Mouse (Mus musculus) gastrocnemius, postnatal 4 days (tissue): Measurements from ENCODE around the gene Psmg4. TPM values are rescaled to one million over a fixed set of nuclear protein-coding genes. Genes with fewer than 3 reads are reported as not detected.

ENCODE experiments used
- DNase-seq, 2 experiments: peaks; one replicate each; pipeline ENCODE4 v3.0.0; 2021 to 2022; ENCODE audit warnings: low spot score in 2 of 2, mixed read lengths in 2 of 2
- long read RNA-seq, 2 experiments: library from polyadenylated mRNA; stranded (forward); transcript quantifications; one replicate each; pipeline ENCODE4 v2.0.0; 2021
- total RNA-seq, 2 experiments: library from RNA; stranded (reverse); gene quantifications; 2 replicates each; pipeline ENCODE4 v1.2.3; 2021

The Psmg4 gene
- 10 to 100 TPM; 38.1 to 41.7 TPM for total RNA-seq
- long read RNA-seq, experiment 1, transcript Psmg4-202 (3 exons, 555 nt): major isoform, 15 of 19 reads
- long read RNA-seq, experiment 1, partial matches to known transcripts: 0 of 19 reads
- long read RNA-seq, experiment 1, other reads (novel, unspliced or antisense): 0 of 19 reads
- long read RNA-seq, experiment 2, transcript Psmg4-201 (2 exons, 474 nt): minor isoform, 6 of 20 reads
- long read RNA-seq, experiment 2, transcript Psmg4-202 (3 exons, 555 nt): major isoform, 13 of 20 reads
- long read RNA-seq, experiment 2, partial matches to known transcripts: 0 of 20 reads
- long read RNA-seq, experiment 2, other reads (novel, unspliced or antisense): 1 of 20 reads

GRCm38 (mm10) chr13:34162491-34163303 is at the start of gene Psmg4:
Psmg4 (plus strand) TSS chr13:34162964.
- peak; percentile 86 to 94 for DNase-seq

GRCm38 (mm10) chr13:34113086-34113485 is 49.7 kb upstream of the Psmg4 start:
- no peak for DNase-seq

DNA sequence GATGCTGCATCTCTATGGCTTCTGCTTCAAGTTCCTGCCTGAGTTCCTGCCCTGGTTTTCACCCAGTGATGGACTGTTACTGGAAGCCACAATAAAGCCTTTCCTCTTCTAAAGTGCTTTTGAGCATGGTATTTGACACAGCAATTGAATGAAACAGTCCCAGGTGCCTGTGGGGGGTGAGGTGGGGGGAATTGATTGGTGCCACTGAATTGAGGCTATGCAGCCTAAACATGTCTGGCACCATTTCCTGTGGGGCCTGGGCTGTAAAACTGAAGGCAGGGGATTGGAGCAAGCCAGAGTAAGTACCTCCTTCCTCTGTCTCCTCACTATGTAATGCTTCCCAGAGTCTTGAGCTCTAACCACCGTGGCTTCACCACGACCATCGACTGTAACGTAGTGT is 48.1 kb upstream of the Psmg4 start:
- DNase-seq: no peak

- DNase-seq: no peak
Observed at GRCm38 (mm10) chr13:34116508-34116907, 46.3 kb upstream of the Psmg4 start.

GRCm38 (mm10) chr13:34118816-34119215 is 43.9 kb upstream of the Psmg4 start:
- DNase-seq: no peak

DNA sequence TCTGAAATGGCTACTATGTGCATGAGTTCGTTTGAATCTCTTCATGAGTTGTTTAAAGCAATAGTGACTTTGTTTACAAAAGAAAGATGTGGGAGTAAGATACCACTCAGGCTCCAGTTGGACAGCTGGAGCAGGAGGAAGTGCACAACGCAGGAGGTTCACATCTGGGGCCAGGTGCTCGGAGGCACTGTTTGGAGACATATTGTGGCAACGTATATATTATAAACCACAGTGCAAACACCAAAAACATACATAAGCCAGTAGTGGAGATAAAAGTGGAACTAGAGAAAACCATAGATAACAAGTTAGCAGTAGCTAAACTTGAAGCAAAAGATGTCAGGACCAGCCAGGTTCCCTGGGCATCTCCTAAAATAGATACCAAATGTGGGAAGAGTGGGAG is 43.4 kb upstream of the Psmg4 start:
- no peak for DNase-seq

GRCm38 (mm10) chr13:34120536-34120935 is 42.2 kb upstream of the Psmg4 start:
- DNase-seq: no peak

DNA sequence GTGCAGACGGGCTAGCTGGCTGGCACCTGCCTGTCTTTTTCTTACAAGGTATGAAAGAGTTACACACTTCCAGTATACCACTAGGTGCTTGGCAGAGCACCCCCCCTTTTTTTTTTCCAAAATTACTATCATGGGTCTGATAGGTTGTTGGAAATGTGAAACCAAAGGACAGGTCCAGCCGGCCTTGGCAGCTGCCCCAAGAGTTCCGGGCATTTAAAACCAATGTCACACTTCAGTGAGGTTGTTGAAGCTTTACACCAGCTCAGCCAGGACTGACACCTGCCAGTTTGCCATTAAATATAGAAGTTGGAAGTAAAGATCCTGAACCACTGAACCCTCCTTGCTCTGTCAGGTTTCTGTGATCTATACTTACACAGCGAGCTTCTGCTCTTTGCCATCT is 37.1 kb upstream of the Psmg4 start:
- no peak for DNase-seq

GRCm38 (mm10) chr13:34128276-34129114 is 34.3 kb upstream of the Psmg4 start:
- DNase-seq: no peak

DNA sequence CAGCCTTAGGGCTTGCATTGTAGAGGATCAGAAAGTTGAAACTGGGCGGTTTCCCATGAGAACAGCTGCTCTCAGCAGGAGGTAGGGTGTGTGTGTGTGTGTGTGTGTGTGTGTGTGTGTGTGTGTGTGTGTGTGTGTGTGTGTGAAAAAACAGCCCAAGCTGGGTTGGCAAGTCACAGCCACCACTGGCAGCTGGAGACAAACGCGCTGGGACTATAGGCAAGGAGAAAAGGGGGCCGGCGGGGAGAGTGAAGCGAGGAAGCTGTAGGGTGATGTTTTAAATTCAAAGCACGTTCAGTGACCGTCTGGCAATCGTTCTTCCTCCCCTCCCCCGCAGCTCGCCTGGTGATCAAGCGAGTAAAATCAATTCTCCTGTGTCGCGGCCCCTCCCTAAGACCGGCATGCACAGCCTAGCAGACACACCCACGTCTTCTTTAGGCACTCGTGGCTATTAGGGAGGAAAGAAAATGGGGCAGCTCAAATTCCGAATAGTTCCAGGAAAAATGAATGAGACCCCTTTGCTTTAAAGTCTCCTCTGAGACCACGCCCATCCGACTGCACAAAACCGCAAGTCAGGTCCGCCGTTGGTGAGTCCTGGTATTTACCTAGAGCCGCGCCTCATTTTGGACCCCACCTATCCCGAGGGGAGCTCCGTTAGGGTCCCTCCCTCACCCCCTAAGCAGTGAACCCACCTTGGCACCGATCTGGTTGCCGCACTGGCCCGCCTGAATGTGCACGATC is 33.1 kb upstream of the Psmg4 start:
- DNase-seq: peak in 1 of 2 experiments; percentile 58

DNA sequence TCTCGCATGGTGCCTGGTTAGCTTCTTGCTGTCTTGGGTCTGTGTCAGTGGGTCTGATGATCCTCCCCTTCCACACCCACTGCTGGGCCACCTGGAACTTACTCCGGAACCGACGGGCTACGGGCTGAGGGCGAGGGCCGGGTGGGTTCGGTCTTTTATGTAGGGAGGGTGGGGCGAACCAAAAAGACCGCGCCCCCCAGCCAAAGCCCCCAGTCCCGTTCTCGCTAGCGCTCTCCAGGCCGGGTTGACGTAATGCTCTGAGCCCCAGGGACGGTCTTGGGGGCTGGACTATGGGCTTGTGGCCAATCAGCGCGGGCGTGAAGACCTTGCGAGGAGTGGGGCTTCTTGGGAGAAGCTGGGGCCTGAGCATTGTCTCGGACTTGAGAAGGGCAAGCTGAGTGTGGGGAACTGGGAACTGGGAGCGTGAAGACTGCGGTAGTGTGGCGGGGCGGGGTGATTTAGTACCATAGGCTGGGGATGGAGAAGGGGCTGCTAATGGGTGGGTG is 32.5 kb upstream of the Psmg4 start, which contains the start of gene Tubb2b:
TSS of gene Tubb2b (minus strand) at position 241 of the 506 bp plus-strand sequence.
- peak; percentile 65 to 79 for DNase-seq

DNA sequence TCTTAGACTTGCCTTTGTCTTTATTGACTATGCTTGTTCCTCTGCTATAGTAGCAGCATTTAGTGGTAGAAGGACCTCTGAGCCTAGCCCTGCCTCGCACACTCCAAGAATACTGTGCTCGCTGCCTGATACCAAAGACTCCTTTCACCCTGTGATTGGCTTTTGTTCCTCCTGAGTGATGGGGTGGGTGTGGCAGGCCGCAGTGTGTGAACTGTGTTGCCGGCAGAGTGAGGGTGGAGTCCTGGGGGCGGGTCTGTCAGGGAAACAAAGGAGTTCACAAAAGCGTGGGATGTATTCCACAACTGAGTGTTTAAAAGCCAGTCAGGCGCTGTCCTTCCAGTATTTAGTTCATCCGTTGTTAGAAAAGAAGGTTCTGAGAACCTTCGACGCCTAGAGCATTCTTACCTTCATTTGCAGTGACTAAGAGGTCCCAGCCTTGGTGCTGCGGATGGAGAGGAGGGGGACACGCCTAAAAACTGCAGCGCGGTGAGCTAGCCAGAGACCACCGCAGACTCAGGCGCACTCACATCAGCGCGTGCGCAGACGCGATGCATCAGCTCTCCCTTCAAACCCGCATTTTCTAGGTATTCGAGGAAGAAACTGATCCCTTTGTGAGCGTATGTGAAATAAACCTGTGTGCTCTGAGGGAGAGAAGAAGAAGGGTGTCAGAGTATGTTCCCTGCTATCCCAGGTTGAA is 31.6 kb upstream of the Psmg4 start:
- peak in 1 of 2 experiments; percentile 47 for DNase-seq

GRCm38 (mm10) chr13:34131708-34132060 is 31.1 kb upstream of the Psmg4 start:
- peak in 1 of 2 experiments; percentile 57 for DNase-seq

DNA sequence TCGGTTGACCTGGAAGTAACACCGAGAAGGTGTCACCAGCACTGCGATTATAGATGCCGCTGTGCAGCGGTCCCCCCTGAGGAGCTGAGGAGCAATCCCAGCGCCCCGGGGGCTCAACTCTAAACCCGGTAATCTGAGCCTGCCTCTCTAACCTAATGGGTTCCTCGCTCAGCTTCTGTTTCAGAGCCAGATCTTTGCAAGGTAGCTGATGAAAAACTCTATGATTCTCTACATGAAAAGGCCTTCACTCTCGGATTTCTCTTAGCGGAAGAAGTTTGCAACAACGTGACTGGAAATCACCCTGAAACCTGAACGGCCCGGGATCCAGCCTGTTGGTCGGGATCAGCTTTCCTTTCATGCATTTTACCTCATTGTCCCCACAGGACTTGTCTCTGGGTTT is 30.5 kb upstream of the Psmg4 start:
- no peak for DNase-seq

- DNase-seq: no peak
Observed at GRCm38 (mm10) chr13:34132875-34133274, 29.9 kb upstream of the Psmg4 start.

DNA sequence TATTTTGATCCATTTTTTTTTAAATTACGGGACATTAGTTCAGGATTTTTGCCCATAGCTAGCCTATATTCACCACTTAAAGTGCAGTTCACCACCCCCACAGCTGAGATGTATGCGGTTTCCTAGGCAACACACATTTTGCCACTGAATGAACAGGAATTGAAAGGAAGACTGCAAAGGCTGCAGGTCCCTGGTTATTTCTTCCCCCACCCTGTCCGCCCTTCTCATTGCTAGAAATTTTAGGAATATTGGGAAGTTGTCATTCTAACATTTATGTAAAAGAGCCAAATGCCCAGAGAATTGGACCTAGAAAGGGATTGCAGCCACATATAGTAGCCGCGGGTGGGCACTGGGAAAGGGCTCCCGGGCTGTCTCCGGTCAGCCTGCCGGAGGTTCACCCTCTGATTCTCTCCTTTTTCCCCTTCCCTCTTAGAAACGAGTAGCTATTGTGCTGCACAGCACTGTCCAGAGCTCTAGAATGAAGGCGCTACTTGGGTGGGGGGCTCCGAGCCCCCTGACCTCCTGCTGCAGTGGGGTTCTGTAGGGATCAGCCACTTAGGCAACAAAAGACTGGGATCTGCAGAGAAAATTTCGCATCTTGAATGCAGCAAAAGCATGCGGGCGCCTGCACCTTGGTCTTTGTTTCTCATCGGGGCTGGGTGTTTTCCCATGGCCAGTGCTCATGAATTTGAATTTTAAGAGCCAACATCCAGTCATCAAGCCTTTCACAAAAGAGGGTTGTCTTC is 29.3 kb upstream of the Psmg4 start:
- no peak for DNase-seq

DNA sequence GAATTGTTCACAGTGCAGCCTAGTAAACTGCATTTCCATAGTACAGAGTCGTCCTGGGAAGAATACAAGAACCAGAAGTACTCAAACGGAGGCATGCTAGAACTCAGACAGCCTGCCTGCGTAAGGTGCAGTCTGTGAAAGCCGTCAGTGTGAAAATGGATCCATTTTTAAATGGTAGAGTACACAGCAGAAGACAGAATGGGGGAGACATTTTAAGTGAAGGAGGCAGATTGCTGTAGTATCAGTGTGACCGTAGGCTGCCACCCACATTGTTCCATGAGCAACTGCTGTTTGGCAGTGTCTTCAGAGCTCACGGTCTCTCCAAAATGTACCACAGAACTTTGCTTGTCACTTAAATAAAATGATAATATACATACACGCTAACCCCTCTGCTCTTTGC is 28.5 kb upstream of the Psmg4 start:
- DNase-seq: no peak

DNA sequence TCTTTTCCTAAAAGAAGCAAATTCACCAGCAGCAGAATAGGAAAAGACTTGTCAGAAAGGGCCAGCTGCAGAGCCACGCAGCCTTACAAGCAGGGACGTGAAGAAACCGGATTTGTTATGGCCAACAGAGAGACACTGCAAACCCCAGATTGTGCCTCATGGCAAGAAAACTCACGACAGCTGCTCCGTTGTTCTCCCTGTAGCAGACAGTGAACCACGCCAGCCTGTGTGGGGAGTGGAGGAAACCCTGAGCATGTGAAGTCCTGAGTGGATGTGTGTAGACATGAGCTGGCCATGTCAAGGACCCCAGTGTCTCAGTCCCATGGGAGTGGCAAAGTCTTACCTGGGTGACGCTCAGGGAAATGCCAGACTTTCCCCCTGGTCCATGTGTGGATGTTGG is 26.2 kb upstream of the Psmg4 start:
- DNase-seq: peak in 1 of 2 experiments; percentile 41

DNA sequence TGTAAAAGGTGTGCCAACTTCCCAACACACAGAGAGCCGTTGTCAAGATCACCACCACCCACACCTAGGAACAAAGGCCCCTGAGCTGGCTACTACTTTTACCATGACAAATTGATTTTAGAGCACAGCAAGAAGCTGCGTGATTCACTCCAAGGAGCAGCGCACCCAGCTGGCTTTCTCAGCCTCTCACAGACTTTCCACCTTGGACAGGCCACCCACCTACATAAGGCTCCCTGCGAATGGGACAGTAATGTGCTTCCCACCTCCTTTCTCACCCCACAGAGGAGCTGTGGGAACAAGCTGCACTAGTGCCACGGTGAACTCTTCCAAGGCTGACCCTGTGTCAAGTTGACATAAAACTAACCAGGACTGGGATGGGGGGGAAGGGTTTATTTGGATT is 19.4 kb upstream of the Psmg4 start:
- no peak for DNase-seq
